Mouse (Mus musculus) spleen, postnatal 4 days (tissue): ENCODE data around the gene Frk.
"Not testable (repeated sequence)": the region's sequence is repeated elsewhere in the genome, so short reads cannot be mapped to it uniquely, and the experiment has no call there.

ENCODE experiments used
- DNase-seq, 2 experiments: peaks; one replicate each; pipeline ENCODE4 v3.0.0; 2022; ENCODE audit warnings: low spot score in 2 of 2

The Frk gene

GRCm38 (mm10) chr10:34617216-34617615, 134.0 kb downstream of the Frk start:
- DNase-seq, result no peak

- DNase-seq, result no peak
Measured at GRCm38 (mm10) chr10:34618490-34618889, 135.3 kb downstream of the Frk start.

- DNase-seq, result not testable (repeated sequence)
Measured at GRCm38 (mm10) chr10:34620540-34620939, 137.3 kb downstream of the Frk start.

GRCm38 (mm10) chr10:34638245-34638644, 155.0 kb downstream of the Frk start:
- DNase-seq, result no peak
